Mouse (Mus musculus) gastrocnemius, adult 8-10 months (tissue): Measurements from ENCODE around the gene Luc7l2. TPM values are rescaled to one million over a fixed set of nuclear protein-coding genes. Genes with fewer than 3 reads are reported as not detected.
"Not testable (repeated sequence)": the region's sequence is repeated elsewhere in the genome, so short reads cannot be mapped to it uniquely, and the experiment has no call there.

Experiments
- DNase-seq, 2 experiments: peaks; one replicate each; pipeline ENCODE4 v3.0.0; 2022; ENCODE audit warnings: low spot score in 2 of 2
- total RNA-seq, 4 experiments: library from RNA; stranded (reverse); gene quantifications; 2 replicates each; pipeline ENCODE4 v1.2.4; 2022

The Luc7l2 gene
- 100 to 1,000 TPM in 2 of 4 experiments, 10 to 100 TPM in 2; 85.1 to 106 (median 96.3) TPM for total RNA-seq

DNA sequence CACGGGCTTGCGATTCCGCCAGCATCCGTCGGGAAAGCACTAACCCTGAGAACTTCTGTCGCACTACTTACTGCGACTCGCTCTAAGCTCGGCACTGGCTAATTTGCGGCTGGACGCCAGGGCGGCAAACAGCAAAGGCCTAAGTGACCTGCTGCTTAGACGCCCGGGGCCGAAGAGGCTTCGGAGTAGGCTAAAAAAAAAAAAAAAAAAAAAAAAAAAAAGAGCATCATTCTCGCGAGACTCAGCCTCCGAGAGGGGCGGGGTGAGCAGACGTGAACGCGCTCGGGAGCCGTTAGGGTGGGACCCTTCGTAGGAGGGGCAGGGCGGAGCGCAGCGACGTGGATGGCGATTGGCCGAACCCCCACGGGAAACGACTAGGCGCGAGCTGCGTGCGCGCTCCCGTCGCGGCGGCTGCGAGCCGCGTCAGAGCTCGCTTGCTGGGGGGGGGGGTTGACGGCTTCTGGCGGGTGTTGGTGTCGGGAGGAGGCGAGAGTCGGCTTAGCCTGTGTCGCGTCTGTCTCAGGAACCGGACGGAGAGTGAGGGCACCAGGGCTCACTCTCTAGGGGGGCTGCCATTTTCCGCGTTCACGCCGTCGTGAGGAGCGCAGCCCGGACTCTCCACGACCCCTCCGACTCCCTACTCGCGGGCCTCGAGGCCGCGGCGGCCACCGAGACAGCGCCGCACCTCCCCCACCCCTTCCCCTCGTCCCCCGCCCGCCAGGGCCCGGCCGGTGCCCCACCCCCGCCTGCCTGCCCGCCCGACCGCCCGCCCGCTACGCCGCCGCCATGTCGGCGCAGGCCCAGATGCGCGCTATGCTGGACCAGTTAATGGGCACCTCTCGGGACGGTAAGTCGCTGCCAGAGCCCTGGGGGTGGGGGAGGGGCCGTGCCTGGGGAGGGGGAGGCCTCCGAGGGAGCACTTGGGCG is at the start of gene Luc7l2:
Gene Luc7l2 (plus strand): TSS at position 273 of the 927 bp plus-strand sequence.
- peak; percentile 90 to 96 for DNase-seq

DNA sequence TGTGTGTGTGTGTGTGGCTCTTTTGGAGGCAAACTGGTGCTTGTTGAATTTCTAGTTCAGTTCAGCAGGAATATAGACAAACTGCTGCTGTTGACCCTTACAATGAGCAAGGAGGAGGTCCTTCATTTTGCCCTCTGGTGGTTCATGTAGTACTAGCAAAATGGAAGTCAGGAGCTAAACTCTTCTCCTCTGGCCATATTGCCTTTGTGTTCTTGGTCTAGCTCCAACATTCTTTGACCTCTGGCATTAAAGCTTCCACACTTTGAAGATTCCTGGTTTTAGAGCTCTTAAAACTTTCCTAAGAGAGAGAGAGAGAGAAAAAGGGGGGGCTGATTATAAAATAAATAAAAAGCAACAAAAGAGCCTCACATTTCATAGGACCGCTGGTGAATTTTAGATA is 39.0 kb upstream of the Luc7l2 start:
- DNase-seq = no peak

DNA sequence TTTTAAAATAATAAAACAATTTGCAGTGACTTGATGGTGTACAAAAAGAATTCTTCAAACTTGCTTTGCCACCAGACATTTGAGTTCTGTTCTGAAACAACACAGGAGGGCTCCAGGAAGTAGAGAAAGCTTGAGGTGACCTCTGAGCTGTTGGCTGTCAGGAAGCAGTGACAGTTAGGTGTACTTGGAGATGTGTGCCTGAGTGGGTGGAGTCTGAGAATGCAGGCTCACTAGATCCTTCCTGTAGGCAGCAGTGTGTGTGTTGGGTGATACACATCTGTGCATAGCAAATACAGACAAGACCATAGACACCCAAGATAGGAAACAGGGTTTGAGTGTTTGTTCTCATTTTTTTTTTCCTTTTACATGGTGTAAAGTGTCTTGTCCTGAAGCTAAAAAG is 38.3 kb upstream of the Luc7l2 start:
- DNase-seq = no peak

DNA sequence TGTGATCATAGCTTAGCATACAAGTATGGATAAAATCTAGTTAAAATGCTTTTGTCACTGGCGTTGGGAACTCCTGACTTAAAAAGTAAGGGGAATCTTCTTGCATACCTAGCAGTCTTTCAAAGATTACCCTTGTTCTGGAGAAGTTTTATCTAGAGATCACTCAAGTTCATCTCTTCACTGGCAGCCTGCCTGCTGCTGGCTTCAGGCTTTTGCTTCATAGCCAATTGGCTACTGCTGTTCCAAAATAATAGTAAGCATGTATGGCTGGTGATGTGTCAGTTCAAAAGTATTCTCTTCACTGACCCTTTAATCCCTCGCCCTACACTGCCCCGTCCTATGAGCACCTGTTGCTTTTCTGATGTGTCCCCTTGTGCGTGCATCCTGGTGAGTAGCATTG is 35.9 kb upstream of the Luc7l2 start:
- peak in 1 of 2 experiments; percentile 11 for DNase-seq

DNA sequence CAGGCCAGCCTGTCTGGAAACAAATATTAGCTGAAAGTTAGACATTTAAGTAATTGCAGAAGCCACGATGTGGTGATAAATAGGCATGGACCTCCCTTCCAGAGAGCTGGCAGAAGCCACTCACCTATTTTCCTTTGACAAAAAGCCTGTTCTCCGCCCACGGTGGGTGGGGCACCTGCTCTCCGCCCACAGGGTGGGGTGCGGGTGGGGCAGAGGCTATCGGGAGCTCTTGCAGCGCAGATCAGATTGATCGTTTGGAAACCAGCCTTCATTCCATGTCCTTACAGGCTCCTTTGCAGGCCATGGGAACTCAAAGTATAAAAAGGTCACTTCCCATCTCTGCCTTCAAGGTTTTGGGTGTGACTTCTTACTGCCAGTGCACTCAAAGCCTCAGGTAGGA is 27.3 kb upstream of the Luc7l2 start:
- DNase-seq = no peak

DNA sequence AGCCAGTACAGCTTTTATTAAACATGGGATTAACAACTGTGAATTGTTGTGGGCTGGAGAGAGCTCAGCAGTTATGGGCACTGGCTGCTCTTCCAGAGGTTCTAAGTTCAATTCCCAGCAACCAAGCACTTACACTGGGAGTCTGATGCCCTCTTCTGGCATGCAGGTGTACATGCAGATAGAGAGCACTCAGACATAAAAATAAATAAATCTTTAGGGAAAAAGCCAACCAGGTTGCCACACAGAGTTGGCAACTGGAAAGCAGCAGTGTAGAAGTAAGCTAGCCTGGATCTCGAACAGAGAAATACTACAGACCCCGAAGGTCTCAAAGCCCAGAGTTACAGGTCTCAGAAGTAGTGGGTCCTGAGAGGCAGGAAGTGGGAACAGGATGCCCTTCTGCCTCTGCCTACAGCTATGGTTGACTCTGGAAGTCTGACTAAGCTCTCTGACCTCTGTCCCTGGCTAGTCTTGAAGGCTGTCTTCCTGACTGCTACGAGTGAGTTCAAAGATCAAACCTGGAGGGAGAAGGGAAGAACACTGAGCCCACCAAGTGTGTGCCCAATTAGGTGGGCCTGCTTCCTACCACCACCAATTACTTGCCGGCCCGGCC is 19.8 kb upstream of the Luc7l2 start:
- no peak for DNase-seq

DNA sequence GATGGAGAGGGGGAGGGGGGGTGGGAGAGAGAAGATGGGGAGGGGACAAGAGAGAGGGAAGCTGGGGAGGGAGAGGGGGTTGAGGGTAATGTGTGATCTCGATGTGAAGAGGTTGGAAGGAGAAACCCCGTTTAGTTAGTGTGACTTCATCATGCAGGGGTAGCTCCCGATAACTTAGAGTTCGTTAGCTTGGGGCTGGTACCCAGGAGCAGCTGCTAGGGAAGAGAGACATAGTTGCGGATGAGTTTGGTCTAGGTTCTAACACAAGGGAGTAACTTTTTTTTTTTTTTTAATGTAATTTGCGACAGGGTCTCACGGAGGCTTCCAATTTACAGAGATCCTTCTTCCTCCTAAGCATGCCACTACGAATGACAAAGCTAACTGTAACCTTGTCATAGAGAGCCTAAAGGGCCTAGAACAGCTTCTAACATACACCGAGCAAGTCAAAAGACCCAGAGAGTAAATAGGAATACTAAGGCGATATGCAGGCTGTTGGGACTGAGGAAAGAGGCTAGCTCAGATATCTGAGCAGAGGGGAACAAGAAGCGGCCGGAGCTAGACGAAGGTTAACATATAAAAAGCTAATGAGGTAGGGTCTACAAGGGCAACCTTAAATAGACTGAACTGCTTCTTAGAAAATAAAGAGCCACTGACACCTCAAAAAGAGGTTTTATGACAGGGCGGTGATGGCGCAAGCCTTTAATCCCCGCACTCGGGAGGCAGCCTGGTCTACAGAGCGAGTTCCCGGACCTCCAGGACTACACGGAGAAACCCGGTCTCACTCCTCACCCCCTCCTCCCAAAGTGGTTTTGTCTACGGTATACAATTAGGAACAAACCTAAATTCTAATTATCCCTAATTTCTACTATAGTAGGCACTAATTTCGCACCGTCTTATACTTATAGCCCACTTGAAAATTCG is 18.4 kb upstream of the Luc7l2 start:
- DNase-seq = peak; percentile 22 to 28

DNA sequence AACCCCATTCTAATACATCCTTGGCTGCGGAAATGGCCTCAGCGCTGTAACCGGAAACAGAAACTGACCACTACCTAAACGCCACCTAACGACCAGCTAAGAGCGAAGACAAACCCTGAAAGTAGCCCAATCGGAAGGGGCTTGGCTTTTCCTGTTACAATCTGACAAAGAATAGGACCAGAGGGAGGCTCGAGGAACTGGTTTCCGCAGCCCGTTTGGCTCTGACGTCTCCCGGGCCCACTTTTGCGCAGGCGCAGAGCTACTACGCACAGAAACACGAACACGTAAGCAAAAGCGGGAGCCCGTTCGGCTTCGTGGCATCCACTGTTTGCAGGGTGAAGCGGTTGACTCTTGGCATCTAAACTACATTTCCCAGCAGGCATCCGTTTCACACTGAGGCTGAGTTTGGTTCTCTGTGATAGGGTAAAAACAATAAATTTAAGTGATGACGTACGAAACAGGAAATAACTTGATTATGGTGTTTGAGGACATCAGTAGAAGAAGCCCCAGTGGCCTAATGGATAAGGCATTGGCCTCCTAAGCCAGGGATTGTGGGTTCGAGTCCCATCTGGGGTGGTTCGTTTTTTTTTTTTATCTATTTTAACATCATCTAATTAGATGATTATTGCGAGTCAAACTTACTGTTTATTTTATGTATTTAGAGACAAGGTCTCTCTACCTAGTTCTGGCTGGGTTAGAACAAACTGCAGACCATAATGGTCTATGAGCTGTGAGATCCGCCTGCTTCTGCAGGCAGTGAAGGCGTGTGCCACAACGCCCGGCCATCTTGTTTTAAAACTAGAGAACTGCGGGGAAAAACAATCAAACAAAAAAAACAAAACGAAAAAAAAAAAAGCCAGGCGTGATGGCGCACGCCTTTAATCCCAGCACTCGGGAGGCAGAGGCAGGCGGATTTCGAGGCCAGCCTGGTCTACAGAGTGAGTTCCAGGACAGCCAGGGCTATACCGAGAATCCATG is 17.4 kb upstream of the Luc7l2 start, which contains the start of gene Fmc1:
Gene Fmc1 (plus strand): TSS at position 75 of the 978 bp plus-strand sequence.
- peak; percentile 93 to 97 for DNase-seq

DNA sequence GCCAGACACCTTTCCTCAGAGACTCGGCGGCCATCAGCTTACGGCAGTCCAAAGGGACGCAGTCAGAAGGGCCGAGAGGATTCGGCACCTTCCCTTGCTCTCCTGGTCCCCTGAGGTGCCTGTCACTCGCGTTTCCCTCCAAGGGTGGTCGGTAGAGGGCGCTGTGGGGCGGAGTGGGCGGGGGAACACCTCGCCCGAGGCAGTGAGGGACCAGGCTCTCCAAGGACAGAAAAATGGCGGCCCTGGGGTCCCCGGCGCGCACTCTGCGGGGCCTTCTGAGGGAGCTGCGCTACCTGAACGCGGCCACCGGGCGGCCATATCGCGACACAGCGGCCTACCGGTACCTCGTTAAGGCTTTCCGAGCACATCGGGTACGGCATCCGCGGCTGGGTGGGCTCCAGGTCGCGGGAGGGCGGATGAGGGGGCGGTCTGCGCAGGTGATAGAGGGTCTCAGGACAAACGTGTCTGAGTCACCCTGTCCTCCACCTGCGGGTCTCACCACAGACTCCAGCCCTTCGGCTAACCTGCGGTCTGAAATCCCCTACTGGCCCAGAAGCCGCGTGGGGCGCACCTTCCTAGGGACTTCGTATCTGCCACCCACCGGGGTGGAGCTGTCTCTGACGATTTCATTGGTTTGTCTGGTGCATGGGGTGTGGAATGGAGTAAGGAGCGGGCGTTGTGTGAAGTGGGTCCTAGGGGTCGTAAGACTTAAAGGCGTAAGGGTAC is 16.3 kb upstream of the Luc7l2 start:
- peak; percentile 90 to 92 for DNase-seq

DNA sequence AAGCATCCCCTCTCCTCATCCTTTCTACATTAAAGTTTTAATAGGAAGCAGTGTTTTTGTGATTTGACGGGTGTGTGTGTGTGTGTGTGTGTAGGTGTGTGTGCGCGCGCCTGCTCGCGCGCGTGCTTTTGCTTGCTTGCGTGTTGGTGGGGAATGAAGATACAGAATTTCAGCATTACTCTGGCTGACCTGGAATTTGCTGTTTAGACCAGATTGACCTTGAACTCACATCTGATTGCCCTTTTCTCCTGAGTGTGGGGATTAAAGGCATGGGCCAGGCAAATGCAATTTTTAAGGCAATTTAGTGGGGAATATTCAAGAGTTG is 15.8 kb upstream of the Luc7l2 start:
- DNase-seq = no peak

DNA sequence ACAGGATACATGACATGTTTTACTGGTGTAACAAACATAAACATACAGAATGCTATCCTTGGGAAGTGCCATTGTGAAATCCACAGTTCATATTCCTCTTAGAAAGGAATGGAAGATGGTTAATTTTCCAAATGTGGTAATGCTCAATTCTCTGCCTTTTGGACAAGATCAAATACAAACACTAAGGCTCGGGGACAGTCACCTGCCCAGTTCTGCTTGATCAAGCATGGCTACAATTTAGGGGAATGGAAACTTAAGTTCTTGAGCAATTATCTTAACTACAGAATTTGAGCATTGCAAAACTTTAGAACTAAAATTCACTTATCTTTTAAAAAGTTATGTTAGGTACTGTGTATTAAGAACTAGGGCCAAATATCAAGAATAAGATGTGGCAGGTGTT is 15.3 kb upstream of the Luc7l2 start:
- DNase-seq = no peak

DNA sequence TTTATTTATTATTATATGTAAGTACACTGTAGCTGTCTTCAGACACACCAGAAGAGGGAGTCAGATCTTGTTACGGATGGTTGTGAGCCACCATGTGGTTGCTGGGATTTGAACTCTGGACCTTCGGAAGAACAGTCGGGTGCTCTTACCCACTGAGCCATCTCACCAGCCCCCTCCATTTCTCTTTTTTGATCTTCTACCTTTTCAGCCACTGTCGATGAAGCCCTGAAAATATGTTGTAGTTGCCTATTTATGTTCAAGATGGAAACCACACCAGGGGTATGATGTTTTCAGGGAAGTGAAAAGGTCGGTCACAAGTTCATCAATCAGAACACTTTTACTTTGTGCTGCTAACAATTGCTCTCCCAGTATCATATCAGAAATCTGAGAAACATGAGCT is 7.0 kb upstream of the Luc7l2 start:
- DNase-seq = not testable (repeated sequence)

DNA sequence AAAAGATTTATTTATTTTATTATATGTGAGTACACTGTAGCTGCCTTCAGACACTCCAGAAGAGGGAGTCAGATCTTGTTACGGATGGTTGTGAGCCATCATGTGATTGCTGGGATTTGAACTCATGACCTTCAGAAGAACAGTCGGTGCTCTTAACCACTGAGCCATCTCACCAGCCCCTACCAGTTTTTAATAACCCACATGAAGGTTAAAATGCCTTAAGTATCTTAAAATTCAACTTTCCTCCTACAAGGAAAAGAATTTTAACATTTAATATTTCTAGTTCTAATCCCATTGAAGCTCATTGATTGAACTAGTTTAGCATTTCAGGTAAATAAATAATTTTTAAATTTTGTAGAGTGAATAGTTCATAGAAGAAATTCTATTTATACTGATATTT is 4.1 kb upstream of the Luc7l2 start:
- DNase-seq = not testable (repeated sequence)

DNA sequence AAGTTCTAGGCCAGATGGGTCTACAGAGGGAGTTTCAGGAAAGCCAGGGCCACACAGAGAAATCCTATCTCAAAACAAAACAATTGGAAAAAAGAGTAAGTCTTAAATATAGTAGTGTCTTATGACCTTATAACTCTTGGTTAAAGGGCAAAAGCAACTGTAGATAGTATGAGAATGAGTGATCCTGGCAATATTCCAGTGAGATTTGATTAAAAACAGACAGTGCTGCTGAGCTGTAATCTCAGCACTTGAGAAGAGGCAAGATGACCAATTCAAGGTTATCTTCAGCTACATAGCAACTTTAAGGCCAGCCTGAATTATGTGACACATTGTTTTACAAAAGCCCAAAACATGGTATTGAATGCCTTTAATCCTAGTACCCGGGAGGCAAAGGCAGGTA is 3.4 kb upstream of the Luc7l2 start:
- no peak for DNase-seq

DNA sequence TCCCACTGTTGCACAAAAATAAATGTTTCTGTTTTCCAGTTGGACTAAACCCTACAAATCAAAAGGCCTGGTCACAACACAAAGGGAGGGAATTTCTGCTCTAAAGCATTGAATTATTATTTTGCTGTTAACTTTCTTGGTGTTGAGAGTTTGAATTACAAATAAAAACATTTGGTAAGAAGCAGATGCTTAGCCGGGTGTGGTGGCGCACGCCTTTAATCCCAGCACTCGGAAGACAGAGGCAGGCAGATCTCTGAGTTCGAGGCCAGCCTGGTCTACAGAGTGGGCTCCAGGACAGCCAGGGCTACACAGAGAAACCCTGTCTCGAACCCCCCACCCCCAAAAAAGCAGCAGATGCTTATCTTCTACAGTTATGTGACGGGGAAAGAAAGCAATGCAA is 2.5 kb upstream of the Luc7l2 start:
- DNase-seq = not testable (repeated sequence)

DNA sequence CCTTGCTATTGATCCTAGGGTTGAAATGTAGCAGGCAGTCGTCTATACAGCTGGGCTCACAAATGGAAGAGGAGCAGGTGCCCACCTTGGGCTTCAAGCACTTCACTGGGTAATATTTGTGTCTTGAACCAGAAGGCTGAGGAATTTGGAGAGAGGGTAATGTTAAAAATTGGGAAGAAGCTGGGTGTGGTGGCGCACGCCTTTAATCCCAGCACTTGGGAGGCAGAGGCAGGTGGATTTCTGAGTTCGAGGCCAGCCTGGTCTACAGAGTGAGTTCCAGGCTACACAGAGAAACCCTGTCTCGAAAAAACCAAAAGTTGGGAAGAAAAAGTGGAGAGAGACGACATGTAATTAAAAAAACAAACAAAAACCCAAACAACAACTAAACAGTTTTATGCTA is 1.3 kb upstream of the Luc7l2 start:
- DNase-seq = not testable (repeated sequence)

DNA sequence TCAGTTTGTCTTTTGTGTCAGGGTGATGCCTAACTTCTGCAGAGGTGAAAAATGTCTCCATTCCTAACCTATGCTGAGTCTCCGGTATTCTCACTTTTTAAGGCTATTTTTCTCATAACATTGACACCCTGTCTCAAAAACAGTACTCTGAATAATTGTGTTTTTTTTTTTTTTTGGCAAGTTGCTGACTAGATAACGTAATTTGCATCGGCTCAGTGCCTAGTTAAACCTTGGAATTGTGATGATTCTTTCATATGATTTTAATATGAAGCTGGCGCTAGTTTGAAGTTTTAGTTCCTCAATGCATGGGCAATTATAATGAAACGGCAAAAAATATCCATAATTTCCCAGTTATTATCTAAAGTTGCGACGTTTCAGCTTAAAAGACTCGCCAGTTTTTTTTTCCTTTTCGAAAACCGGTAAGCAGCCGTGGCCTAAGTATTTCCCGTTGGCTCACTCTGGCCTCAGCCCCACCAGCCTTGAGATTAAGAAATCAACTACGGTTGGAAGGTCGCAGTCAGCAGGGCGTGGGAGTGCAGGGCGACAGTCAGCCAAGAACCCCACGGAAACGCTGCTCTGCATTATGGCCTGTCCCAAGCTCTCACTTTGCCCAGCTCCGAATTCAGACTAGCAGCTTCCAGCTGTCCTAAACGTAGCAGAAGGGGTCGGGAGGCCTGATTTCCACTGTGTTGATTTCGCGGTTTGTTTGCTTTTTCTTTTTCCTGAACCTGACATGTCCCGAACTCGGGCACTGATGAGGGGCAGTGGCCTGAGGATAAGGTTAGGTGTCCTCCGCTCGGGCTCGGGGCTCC is 678 bp upstream of the Luc7l2 start:
- peak in 1 of 2 experiments; percentile 68 for DNase-seq

DNA sequence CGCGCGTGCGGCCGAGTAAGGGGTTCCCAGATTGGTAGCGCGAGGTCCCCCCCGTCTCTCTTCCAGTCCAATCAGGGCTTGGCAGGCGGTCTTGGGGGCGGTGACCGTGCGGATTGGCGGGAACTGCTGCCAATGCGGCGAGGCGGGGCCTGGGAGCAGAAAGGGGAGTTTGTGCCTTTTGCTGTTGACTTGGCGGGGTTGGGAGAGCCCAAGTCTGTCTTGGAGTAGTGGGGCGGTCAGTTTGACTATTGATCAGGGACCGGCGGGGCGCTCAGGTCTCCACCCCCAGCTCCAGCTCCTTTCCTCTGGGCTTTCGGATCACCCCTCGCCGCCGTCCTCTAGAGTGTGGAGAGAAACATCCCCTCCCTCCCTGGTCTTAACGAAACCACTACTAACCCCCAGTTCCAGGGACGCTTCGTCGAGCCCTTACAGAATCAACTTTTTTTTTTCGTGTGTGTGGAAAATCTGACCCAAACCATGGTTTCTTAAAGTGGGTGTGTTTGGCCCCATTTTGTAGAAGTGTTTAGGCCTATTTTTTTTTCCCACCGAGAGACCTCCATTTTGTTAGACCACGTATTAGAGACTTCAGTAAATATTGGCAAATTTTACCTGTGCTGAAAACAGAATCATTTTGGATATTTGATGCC is 978 bp downstream of the Luc7l2 start:
- DNase-seq = peak; percentile 98
